Mouse (Mus musculus): ENCODE measurements at regions not wholly inside any gene's neighbourhood (a gene's known extent, or its start where the extent isn't known, plus 50 kb on each side); places are given as distances from the start of the nearest gene placed in this dataset.
"Not testable (repeated sequence)": the region's sequence is repeated elsewhere in the genome, so short reads cannot be mapped to it uniquely, and the experiment has no call there.

- ATAC-seq (replicated peaks in 1 of 2; ENCODE audit: insufficient read depth in 1 of 2, low FRiP score in 2 of 2, low TSS enrichment in 1 of 2, low read depth in 1 of 2, poor library complexity in 2 of 2, severe bottlenecking in 2 of 2) = no peak
Observed at GRCm38 (mm10) chr6:60657117-60657911, 172.3 kb downstream of the Snca start.

GRCm38 (mm10) chr6:60646983-60647617 is 182.6 kb downstream of the Snca start:
- ATAC-seq (replicated peaks in 1 of 2; ENCODE audit: insufficient read depth in 1 of 2, low FRiP score in 2 of 2, low TSS enrichment in 1 of 2, low read depth in 1 of 2, poor library complexity in 2 of 2, severe bottlenecking in 2 of 2) = not testable (repeated sequence)

GRCm38 (mm10) chr6:60642251-60642650 is 187.4 kb downstream of the Snca start:
- no peak for ATAC-seq (replicated peaks in 1 of 2; ENCODE audit: insufficient read depth in 1 of 2, low FRiP score in 2 of 2, low TSS enrichment in 1 of 2, low read depth in 1 of 2, poor library complexity in 2 of 2, severe bottlenecking in 2 of 2)

GRCm38 (mm10) chr6:60616313-60616712 is 213.3 kb downstream of the Snca start:
- no peak for ATAC-seq (replicated peaks in 1 of 2; ENCODE audit: insufficient read depth in 1 of 2, low FRiP score in 2 of 2, low TSS enrichment in 1 of 2, low read depth in 1 of 2, poor library complexity in 2 of 2, severe bottlenecking in 2 of 2)

GRCm38 (mm10) chr6:60600201-60600600 is 229.5 kb downstream of the Snca start:
- no peak for ATAC-seq (replicated peaks in 1 of 2; ENCODE audit: insufficient read depth in 1 of 2, low FRiP score in 2 of 2, low TSS enrichment in 1 of 2, low read depth in 1 of 2, poor library complexity in 2 of 2, severe bottlenecking in 2 of 2)

GRCm38 (mm10) chr6:60564261-60564660 is 265.4 kb downstream of the Snca start:
- peak in 1 of 2 experiments; percentile 46; a peak in 1 of 4 replicates for ATAC-seq (replicated peaks in 1 of 2; ENCODE audit: insufficient read depth in 1 of 2, low FRiP score in 2 of 2, low TSS enrichment in 1 of 2, low read depth in 1 of 2, poor library complexity in 2 of 2, severe bottlenecking in 2 of 2)

- peak; percentile 53 to 59; a peak in 3 of 4 replicates for ATAC-seq (replicated peaks in 1 of 2; ENCODE audit: insufficient read depth in 1 of 2, low FRiP score in 2 of 2, low TSS enrichment in 1 of 2, low read depth in 1 of 2, poor library complexity in 2 of 2, severe bottlenecking in 2 of 2)
Observed at GRCm38 (mm10) chr6:60555590-60556235, 273.9 kb downstream of the Snca start.
